Mouse (Mus musculus) liver, embryonic 14.5 days (tissue): Measurements from ENCODE around the gene Mtmr12.

Experiments
- CTCF ChIP-seq: IDR thresholded peaks from 2 replicates; pipeline ENCODE4 v1.5.1; 2016; ENCODE audit warnings: antibody characterized with exemption, low read depth, control low read depth
- EP300 ChIP-seq: IDR thresholded peaks from 2 replicates; pipeline ENCODE4 v1.6.1; 2016; ENCODE audit warnings: antibody characterized with exemption, low read depth

DNA sequence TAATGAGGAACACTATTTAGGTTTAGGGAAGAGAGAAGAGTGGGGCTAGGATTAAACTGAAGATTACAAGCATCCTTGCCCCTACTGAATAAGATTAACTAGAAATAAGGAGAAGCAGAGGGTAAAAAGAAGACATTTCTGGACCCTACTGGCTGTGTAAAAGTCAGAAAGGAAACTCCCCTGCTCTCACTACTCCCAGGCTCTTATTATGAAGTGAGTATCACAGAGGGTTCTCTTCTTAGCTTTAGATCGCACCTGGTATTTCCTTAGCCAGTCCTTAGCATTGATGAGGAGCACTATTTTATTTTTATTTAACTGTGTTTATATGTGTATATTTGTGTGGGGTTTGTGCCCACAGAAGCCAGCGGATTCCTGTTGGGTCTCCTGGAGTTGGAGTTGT lies 91.4 kb downstream of the Mtmr12 start:
- no peak for TF ChIP-seq EP300
- no peak for TF ChIP-seq CTCF
